Mouse (Mus musculus): ENCODE measurements around the gene Pard3.

DNA sequence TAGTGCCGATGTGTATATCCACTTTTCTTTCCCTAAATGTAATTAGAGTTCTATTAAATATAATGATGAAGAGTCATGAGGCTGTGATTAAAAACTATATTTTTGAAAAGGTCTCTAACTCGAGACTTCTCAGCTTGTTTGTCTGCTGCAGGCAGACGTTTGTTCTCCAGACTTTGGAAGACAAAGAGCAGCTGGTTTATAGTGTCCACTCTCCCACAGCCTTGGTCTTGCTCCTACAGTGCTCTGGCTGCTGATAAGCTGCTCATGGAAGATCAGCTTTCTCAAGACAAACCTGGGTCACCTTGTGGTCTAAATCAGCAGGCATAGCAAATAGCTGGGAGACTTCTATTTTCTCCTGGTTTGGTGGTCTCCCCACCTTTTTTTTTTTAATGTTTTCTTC, 198.7 kb downstream of the Pard3 start:
- TF ChIP-seq CTCF (IDR thresholded peaks at IDR 0.05; ENCODE audit: insufficient read depth, low read depth, low read length) (no peak), POLR2A (IDR thresholded peaks at IDR 0.05; ENCODE audit: insufficient read depth, low read depth, low read length) (no peak)
